Mouse (Mus musculus) regulatory T cell (primary cell): ENCODE results near the gene Ifi27l2b.

ENCODE experiments used
- in situ Hi-C: fragments of 300-600 bp; cut with MboI, MseI; formaldehyde crosslinking; loops from one replicate; pipeline ENCODE4 v1.15.1; 2025; ENCODE audit warnings: high pct_unique_total_duplicates

The Ifi27l2b gene

DNA sequence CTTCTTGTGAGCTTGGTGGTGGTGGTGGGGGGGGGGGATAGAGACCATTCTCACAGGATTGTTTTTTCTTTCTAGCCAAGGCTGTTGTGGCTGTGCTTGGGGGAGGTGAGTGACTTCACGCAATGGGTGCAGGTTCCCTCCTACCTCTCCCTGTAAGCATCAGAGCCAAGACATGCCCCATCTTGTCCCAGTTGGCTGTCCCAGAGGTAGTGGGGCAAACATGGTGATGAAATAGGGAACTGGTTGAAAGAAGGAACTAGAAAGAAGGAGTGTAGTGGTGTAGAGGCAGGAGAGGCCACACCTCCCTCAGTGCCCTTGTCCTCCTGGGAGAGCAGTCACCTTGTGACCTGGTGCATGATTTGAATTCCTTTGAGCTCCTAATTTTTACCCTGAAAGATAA lies 19.4 kb downstream of the Ifi27l2b start:
- in situ Hi-C loops = loop anchor here (25.0 kb wide), 1 partner anchor 1575 kb away; the partner anchor contains the start of gene Syne3

DNA sequence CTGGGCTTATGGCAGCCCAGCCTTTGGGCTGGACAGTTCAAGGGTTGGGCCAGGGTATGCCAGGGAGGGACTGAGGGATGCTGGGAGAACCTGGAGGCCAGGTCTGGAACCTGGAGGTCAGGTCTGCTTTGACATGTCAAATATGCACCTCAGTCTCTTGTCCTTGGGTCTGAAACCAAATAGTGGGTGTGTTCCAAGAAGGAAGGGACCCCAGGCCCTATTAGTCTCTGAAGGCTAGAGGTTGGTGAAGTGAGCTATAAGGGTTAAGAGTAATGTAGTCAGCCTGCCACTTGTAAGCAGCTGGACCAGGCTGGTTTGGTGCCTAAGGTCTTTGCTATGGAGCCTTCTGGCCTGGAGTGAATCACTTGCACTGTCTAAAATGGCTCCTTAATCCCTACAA lies 22.2 kb downstream of the Ifi27l2b start:
- in situ Hi-C loops = loop anchor here (25.0 kb wide), 1 partner anchor 1577 kb away; the partner anchor contains the start of gene Syne3

DNA sequence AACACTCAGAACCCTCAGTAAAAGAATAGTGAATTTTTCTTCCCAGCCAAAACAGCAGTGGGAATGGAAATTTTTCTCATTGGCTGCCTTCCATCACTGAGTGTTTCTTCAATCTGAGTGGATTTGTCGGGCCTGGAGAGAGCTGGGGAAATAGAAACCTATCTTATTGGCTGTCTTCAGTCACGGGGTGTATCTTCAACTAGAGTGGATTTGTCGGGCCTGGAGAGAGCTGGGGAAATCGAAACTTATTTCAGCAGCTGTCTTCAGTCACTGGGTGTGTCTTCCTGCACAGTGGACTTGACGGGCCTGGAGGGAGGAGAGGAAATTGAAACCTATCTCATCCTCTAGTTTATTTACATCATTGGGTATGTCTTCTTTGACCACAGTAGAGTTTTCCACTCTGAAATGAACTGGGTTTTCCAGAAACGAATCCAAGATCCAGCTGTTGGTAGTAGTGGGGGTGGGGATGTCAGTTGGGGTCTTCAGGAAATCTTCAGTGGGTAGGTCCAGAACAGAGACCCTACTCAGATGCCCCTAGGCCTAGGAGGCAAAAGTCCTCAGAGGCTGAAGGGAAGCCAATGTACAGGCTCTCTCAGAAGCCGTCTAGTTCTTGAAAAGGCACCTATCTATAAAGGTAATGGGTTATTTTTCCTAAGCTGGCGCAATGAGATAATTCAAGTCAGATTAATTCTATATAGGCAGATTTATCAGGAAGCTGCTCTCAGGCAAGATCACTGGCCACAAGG lies 22.9 kb downstream of the Ifi27l2b start, which contains the start of gene Ifi27:
Gene Ifi27 (plus strand): TSS at position 226 of the 746 bp plus-strand sequence.
- in situ Hi-C loops = loop anchor here (25.0 kb wide), 1 partner anchor 1578 kb away; the partner anchor contains the start of gene Syne3

DNA sequence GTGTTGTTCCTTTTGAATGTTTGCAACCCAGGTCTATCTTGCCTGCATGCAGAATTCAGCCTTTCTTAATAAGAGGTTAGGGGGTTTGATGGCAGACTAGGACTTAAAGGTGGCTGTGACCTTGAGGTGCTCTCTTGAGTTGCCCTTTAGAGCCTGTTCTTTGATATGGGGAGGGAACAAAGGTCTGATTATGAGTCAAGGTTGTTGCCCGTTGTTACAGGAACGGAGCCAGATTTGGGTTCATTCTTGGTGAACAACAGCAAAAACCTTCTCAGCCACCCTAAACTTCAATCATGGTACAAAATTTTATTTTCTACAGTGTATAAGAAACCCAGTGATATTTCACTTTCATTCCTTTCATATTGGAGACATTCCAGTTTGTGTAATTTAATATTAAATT lies 23.6 kb downstream of the Ifi27l2b start:
- in situ Hi-C loops = loop anchor here (25.0 kb wide), 1 partner anchor 1579 kb away; the partner anchor contains the start of gene Syne3

DNA sequence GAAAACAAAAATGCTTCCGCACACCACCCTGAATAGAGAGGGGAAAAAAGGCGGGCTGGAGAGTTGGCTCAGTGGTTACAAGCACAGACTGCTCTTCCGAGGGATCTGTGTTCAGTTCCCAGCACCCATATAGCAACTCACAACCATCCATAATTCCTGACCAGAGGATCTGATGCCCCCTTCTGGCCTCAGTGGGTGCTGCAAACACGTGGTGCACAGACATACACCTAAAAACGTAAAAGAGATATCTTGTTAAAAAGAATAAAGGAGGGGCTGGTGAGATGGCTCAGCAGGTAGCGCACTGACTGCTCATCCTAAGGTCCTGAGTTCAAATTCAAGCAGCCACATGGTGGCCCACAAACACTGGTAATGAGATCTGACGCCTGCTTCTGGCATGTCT lies 30.3 kb downstream of the Ifi27l2b start:
- in situ Hi-C loops = loop anchor here (5.0 to 25.0 kb wide), 2 partner anchors 66 to 1586 kb away; partner anchors contain the start of gene Syne3

DNA sequence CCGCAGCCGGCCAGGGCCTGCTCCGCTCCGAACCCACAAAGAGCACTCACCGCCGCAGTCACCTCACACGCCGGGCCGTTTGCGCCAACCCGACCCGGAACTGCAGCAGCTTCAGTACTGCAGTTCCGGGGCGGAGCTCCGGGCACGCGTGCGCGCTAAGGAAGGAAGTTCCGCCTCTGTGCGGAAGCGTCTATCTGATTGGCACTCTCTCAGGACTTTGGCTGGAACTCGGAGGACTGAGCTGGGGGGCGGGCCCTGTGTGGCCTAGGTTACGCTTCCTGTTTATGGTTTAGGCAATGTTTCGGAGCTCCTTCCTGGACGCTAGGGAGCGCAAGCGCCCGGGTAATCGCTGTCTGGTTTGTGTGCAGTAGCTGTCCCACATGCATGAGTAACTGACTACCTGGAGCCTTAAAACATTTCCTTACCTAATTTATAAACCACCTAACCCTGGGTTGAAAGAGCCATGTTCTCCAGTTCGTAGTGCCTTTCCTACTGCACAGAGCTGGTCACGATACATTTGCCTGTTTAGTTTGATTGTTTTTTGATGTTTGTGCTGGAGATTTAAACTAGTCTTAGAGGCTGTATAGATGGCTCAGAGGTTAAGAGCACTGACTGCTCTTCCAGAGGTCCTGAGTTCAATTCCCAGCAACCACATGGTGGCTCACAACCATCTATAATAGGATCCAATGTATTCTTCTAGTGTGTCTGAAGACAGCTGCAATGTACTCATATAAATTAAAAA lies 31.1 kb downstream of the Ifi27l2b start, which contains the start of gene Ddx24:
Gene Ddx24 (minus strand): TSS at position 102 of the 742 bp plus-strand sequence.
- in situ Hi-C loops = loop anchor here (5.0 to 25.0 kb wide), 2 partner anchors 66 to 1586 kb away; partner anchors contain the start of gene Syne3

DNA sequence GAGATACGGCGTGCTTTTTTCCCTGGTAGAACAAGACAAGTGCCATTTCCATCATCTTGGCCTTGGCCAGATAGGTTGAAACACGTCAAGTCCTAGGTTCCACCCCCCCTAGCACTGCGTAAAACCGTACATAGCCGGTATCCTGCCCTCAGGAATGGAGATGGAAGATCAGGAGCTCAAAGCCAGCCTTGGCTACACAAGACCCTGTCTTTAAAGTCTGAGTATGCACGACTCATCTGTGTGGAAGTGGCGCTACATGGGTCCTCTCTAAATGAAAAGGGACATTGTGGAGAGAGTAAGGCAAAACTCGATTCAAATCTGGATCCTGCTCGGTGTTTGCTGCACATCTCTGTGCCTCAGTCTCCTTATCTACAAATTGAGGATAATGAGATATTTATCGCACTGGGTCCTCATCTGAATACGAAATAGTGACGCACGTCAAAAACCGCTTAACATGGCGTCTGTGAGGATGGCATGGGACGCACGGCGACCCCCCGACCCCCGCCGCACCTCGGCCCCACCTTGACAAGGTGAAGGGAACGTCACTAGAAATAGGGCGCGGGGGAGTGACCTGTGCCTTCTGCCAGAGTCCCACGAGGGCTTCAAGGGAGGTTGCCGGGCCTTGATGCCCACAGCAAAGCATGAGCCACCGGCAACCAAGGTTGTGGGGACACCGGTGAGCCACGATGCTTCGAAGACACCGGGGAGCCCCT lies 31.9 kb downstream of the Ifi27l2b start:
- in situ Hi-C loops = loop anchor here (5.0 to 25.0 kb wide), 2 partner anchors 67 to 1587 kb away; partner anchors contain the start of gene Syne3

DNA sequence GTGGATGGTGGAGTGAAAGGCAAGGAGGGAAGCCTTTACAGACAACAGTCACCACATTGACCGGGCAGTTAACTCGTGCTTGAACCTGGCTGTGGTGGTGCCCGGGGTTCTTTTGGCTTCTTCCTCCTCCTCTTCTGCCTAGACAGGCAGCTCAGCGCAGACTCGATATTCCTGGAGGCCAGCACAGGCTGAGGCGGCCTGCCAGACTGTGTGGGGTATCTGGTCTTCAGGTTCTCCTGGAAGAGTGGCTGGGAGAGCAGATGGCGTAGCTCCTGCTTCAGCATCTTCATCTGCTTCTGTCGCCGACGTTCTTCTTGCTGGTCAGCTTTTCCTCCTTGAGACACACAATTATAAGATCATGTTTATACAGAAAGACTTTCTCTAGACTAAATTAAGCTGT lies 48.9 kb downstream of the Ifi27l2b start:
- in situ Hi-C loops = no loop called here

DNA sequence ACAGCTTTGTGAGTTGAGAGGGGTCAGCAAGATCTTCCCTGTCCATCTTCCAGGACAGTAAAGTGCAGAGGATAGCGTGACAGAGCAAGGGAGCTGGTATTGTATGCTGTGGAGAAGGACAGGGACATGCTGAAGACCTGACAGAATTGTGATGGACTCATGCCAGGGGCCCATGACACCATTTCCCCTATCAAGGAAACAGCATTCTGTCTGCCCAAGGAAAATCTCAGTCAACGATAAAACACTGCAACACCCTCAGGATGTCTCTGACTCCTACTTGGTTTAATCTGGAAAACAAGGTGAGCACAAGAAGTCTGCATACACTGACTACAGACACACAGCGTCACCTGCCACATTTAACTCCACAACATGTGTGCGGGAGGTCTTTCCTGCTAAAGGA lies 49.3 kb downstream of the Ifi27l2b start, which contains the start of gene 9330161L09Rik:
Gene 9330161L09Rik (minus strand): TSS at position 101 of the 400 bp plus-strand sequence.
- in situ Hi-C loops = no loop called here

DNA sequence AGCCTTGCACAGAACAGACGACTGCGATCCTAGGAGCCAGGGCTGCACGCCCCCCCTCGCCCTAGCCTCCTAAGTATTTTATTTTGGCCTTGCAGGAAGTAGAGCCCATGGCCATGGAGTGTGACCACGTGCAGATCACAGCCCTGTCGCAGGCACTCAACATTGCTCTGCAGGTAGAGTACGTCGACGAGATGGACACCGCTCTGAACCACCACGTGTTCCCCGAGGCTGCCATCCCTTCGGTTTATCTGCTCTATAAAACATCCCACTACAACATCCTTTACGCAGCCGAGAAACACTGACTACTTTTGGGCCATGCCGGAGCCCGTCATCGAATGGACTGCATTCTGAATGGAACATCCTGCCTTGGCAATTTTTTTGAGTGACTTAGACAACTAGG lies 52.9 kb downstream of the Ifi27l2b start:
- in situ Hi-C loops = no loop called here
